Mouse (Mus musculus): ENCODE measurements around the gene Tmem94. TPM values are rescaled to one million over a fixed set of nuclear protein-coding genes. Genes with fewer than 3 reads are reported as not detected.

Gene Tmem94
- polyA plus RNA-seq, 1 experiment from 2014 or later, result 39.0 TPM

GRCm38 (mm10) chr11:115812533-115813420 is 47.5 kb downstream of the Tmem94 start:
- Histone ChIP-seq H3K27me3 (no peaks in the 10 kb centered on the region), H3K36me3 (replicated peaks) (peaks cover 27% of the 10 kb centered on the region), H3K4me2 (peak overlapping the region; percentile 85), H3K9ac (peak overlapping the region; percentile 90), H3K9me3 (no peaks in the 10 kb centered on the region), H3K27ac (peak overlapping the region; percentile 73), H3K4me3 (replicated peaks) (peak overlapping the region; percentile 95), H3K4me1 (peaks cover 71% of the 10 kb centered on the region)
- peak; percentile 18 for ATAC-seq (ENCODE audit: low FRiP score)
- 4% methylated on average over 27 of the region's 28 CpGs for WGBS

GRCm38 (mm10) chr11:115813507-115814296 is 48.5 kb downstream of the Tmem94 start, which contains the start of gene Caskin2:
Caskin2 (minus strand) TSS chr11:115813639.
- ATAC-seq (ENCODE audit: low FRiP score), result peak; percentile 91
- Histone ChIP-seq H3K27ac (peak within 1 kb of the TSS; percentile 83), H3K36me3 (replicated peaks) (peaks cover 30% of the 10 kb centered on the region), H3K9me3 (no peaks in the 10 kb centered on the region), H3K4me1 (peaks cover 62% of the 10 kb centered on the region), H3K27me3 (no peaks in the 10 kb centered on the region), H3K9ac (peak within 1 kb of the TSS; percentile 90), H3K4me3 (replicated peaks) (peak within 1 kb of the TSS; percentile 95), H3K4me2 (peak within 1 kb of the TSS; percentile 85)
- WGBS, result under 1% methylated on average over 42 of the region's 44 CpGs

- Histone ChIP-seq H3K9ac (peak within 1 kb of the TSS; percentile 90), H3K4me2 (peak within 1 kb of the TSS; percentile 85), H3K27ac (peak within 1 kb of the TSS; percentile 83), H3K27me3 (no peaks in the 10 kb centered on the region), H3K4me1 (peaks cover 51% of the 10 kb centered on the region), H3K36me3 (replicated peaks) (peaks cover 33% of the 10 kb centered on the region), H3K4me3 (replicated peaks) (peak within 1 kb of the TSS; percentile 95), H3K9me3 (no peaks in the 10 kb centered on the region)
- WGBS, result under 1% methylated on average over 65 of the region's 84 CpGs
- ATAC-seq (ENCODE audit: low FRiP score), result peak; percentile 67
These were observed 49.6 kb downstream of the Tmem94 start, which contains the start of gene Tsen54 for GRCm38 (mm10) chr11:115814605-115815450. Tsen54 (plus strand) TSS chr11:115814724.

- 0 out of 2 replicates have a peak, but pooled peaks cover 1% of the 10 kb centered on the region for H3K27me3 ChIP-seq
- H3K36me3 ChIP-seq (replicated peaks), result peaks cover 39% of the 10 kb centered on the region
- H3K9ac ChIP-seq, result no peak overlapping the region
- H3K4me3 ChIP-seq (replicated peaks), result no peak overlapping the region
- H3K4me1 ChIP-seq, result peaks cover 26% of the 10 kb centered on the region
- H3K27ac ChIP-seq, result no peak overlapping the region
- 85% methylated on average over 5 of the region's 5 CpGs for WGBS
- H3K9me3 ChIP-seq, result no peaks in the 10 kb centered on the region
- ATAC-seq (ENCODE audit: low FRiP score), result no peak
- no peak overlapping the region for H3K4me2 ChIP-seq
These were observed 52.1 kb downstream of the Tmem94 start for GRCm38 (mm10) chr11:115817331-115817730.

- no peak overlapping the region for H3K4me2 ChIP-seq
- H3K9ac ChIP-seq, result no peak overlapping the region
- H3K27ac ChIP-seq, result no peak overlapping the region
- 89% methylated on average over 16 of the region's 16 CpGs for WGBS
- H3K4me3 ChIP-seq (replicated peaks), result no peak overlapping the region
- no peaks in the 10 kb centered on the region for H3K9me3 ChIP-seq
- H3K36me3 ChIP-seq (replicated peaks), result peaks cover 45% of the 10 kb centered on the region
- no peak for ATAC-seq (ENCODE audit: low FRiP score)
- peaks cover 28% of the 10 kb centered on the region for H3K27me3 ChIP-seq
- peaks cover 30% of the 10 kb centered on the region for H3K4me1 ChIP-seq
These were observed 54.8 kb downstream of the Tmem94 start for GRCm38 (mm10) chr11:115819915-115820623.

GRCm38 (mm10) chr11:115821001-115821400 is 55.8 kb downstream of the Tmem94 start:
- no peak overlapping the region for H3K9ac ChIP-seq
- no peak for ATAC-seq (ENCODE audit: low FRiP score)

GRCm38 (mm10) chr11:115823774-115824740 is 58.8 kb downstream of the Tmem94 start, which contains the start of gene Llgl2:
Llgl2 (plus strand) TSS chr11:115824049.
- Histone ChIP-seq H3K4me3 (replicated peaks) (peak within 1 kb of the TSS; percentile 64), H3K27ac (no peak within 1 kb of the TSS), H3K4me2 (peak within 1 kb of the TSS; percentile 90), H3K27me3 (peaks cover 68% of the 10 kb centered on the region), H3K36me3 (replicated peaks) (peaks cover 34% of the 10 kb centered on the region), H3K9ac (peak within 1 kb of the TSS; percentile 55), H3K9me3 (no peaks in the 10 kb centered on the region), H3K4me1 (peaks cover 18% of the 10 kb centered on the region)
- ATAC-seq (ENCODE audit: low FRiP score), result peak; percentile 92
- WGBS, result under 1% methylated on average over 80 of the region's 87 CpGs

More at GRCm38 (mm10) chr11:115821001-115821400, 55.8 kb downstream of the Tmem94 start:
- WGBS, result 87% methylated on average over 4 of the region's 4 CpGs
- Histone ChIP-seq H3K4me3 (replicated peaks) (no peak overlapping the region), H3K36me3 (replicated peaks) (peaks cover 45% of the 10 kb centered on the region), H3K27ac (no peak overlapping the region), H3K9me3 (no peaks in the 10 kb centered on the region), H3K27me3 (peaks cover 37% of the 10 kb centered on the region), H3K4me2 (no peak overlapping the region), H3K4me1 (peaks cover 20% of the 10 kb centered on the region)

GRCm38 (mm10) chr11:115824813-115825212 is 59.6 kb downstream of the Tmem94 start:
- peak overlapping the region; percentile 90 for H3K4me2 ChIP-seq

GRCm38 (mm10) chr11:115826487-115826886 is 61.3 kb downstream of the Tmem94 start:
- Histone ChIP-seq H3K9me3 (no peaks in the 10 kb centered on the region), H3K9ac (no peak overlapping the region), H3K27ac (no peak overlapping the region), H3K4me1 (peaks cover 18% of the 10 kb centered on the region), H3K36me3 (replicated peaks) (peaks cover 14% of the 10 kb centered on the region), H3K4me3 (replicated peaks) (no peak overlapping the region), H3K4me2 (no peak overlapping the region), H3K27me3 (peaks cover 91% of the 10 kb centered on the region)
- 46% methylated on average over 5 of the region's 5 CpGs for WGBS
- no peak for ATAC-seq (ENCODE audit: low FRiP score)

More at GRCm38 (mm10) chr11:115824813-115825212, 59.6 kb downstream of the Tmem94 start:
- Histone ChIP-seq H3K27me3 (peaks cover 75% of the 10 kb centered on the region), H3K9me3 (no peaks in the 10 kb centered on the region), H3K27ac (no peak overlapping the region), H3K4me3 (replicated peaks) (peak overlapping the region; percentile 64), H3K4me1 (peaks cover 18% of the 10 kb centered on the region), H3K9ac (no peak overlapping the region), H3K36me3 (replicated peaks) (peaks cover 31% of the 10 kb centered on the region)
- ATAC-seq (ENCODE audit: low FRiP score), result no peak
- WGBS, result 14% methylated on average over 11 of the region's 11 CpGs

GRCm38 (mm10) chr11:115827624-115828023 is 62.4 kb downstream of the Tmem94 start:
- 81% methylated on average over 6 of the region's 6 CpGs for WGBS
- ATAC-seq (ENCODE audit: low FRiP score), result no peak
- H3K27ac ChIP-seq, result no peak overlapping the region
- H3K4me1 ChIP-seq, result peaks cover 21% of the 10 kb centered on the region
- no peak overlapping the region for H3K4me3 ChIP-seq (replicated peaks)
- peaks cover 99% of the 10 kb centered on the region for H3K27me3 ChIP-seq
- peaks cover 3% of the 10 kb centered on the region for H3K36me3 ChIP-seq (replicated peaks)
- no peak overlapping the region for H3K9ac ChIP-seq
- no peaks in the 10 kb centered on the region for H3K9me3 ChIP-seq
- H3K4me2 ChIP-seq, result no peak overlapping the region
